Mouse (Mus musculus): ENCODE results near the gene Neurl2. TPM values are rescaled to one million over a fixed set of nuclear protein-coding genes. Genes with fewer than 3 reads are reported as not detected.
"Not testable (repeated sequence)": the region's sequence is repeated elsewhere in the genome, so short reads cannot be mapped to it uniquely, and the experiment has no call there.

The Neurl2 gene
- 5.4 and 5.9 TPM in 2 replicates for polyA plus RNA-seq (2015; fragmentation: Nextera tagmentation; extraction: Ambion mirVana)

GRCm38 (mm10) chr2:164833314-164833959 is at the start of gene Neurl2:
Gene Neurl2 (minus strand): TSS chr2:164833456.
- H3K9me3 ChIP-seq: no peaks in the 10 kb centered on the region
- H3K4me2 ChIP-seq: peak within 1 kb of the TSS; percentile 98
- H3K9ac ChIP-seq: peak within 1 kb of the TSS; percentile 83
- WGBS: under 1% methylated on average over 31 of the region's 31 CpGs
- no peaks in the 10 kb centered on the region for H3K27me3 ChIP-seq
- peak within 1 kb of the TSS; percentile 73 for H3K27ac ChIP-seq
- peak within 1 kb of the TSS; percentile 69 for H3K4me3 ChIP-seq
- peaks cover 28% of the 10 kb centered on the region for H3K36me3 ChIP-seq
- ATAC-seq (ENCODE audit: low FRiP score): peak; percentile 78
- H3K4me1 ChIP-seq (replicated peaks): peaks cover 27% of the 10 kb centered on the region

GRCm38 (mm10) chr2:164882619-164883018 is 49.4 kb upstream of the Neurl2 start:
- Histone ChIP-seq H3K36me3 (peaks cover 44% of the 10 kb centered on the region), H3K9me3 (no peaks in the 10 kb centered on the region), H3K4me1 (replicated peaks) (peaks cover 32% of the 10 kb centered on the region), H3K27ac (peak overlapping the region; percentile 61; the same call in 1 of the 2 replicates), H3K4me3 (no peak overlapping the region), H3K27me3 (no peaks in the 10 kb centered on the region), H3K4me2 (no peak overlapping the region), H3K9ac (no peak overlapping the region)
- 28% methylated on average over 9 of the region's 9 CpGs for WGBS
- ATAC-seq (ENCODE audit: low FRiP score): no peak

GRCm38 (mm10) chr2:164879568-164880277 is 46.5 kb upstream of the Neurl2 start:
- under 1% methylated on average over 61 of the region's 72 CpGs for WGBS

GRCm38 (mm10) chr2:164879228-164879567 is 45.9 kb upstream of the Neurl2 start, which contains the start of gene Pcif1:
Gene Pcif1 (plus strand): TSS chr2:164879304.
- no peaks in the 10 kb centered on the region for H3K9me3 ChIP-seq
- peak; percentile 87 for ATAC-seq (ENCODE audit: low FRiP score)
- under 1% methylated on average over 34 of the region's 40 CpGs for WGBS
- H3K27me3 ChIP-seq: no peaks in the 10 kb centered on the region
- H3K4me1 ChIP-seq (replicated peaks): peaks cover 37% of the 10 kb centered on the region
- peaks cover 11% of the 10 kb centered on the region for H3K36me3 ChIP-seq
- peak within 1 kb of the TSS; percentile 100 for H3K9ac ChIP-seq
- peak within 1 kb of the TSS; percentile 98 for H3K4me2 ChIP-seq
- H3K27ac ChIP-seq: peak within 1 kb of the TSS; percentile 100
- peak within 1 kb of the TSS; percentile 81 for H3K4me3 ChIP-seq

More at GRCm38 (mm10) chr2:164879568-164880277, 46.5 kb upstream of the Neurl2 start:
- H3K4me1 ChIP-seq (replicated peaks): peaks cover 34% of the 10 kb centered on the region
- H3K9me3 ChIP-seq: no peaks in the 10 kb centered on the region
- H3K27me3 ChIP-seq: no peaks in the 10 kb centered on the region
- ATAC-seq (ENCODE audit: low FRiP score): peak; percentile 89
- H3K27ac ChIP-seq: peak overlapping the region; percentile 100
- peak overlapping the region; percentile 100 for H3K9ac ChIP-seq
- H3K4me2 ChIP-seq: peak overlapping the region; percentile 98
- peak overlapping the region; percentile 81 for H3K4me3 ChIP-seq
- H3K36me3 ChIP-seq: peaks cover 15% of the 10 kb centered on the region

- ATAC-seq (ENCODE audit: low FRiP score): peak; percentile 68
- H3K4me2 ChIP-seq: peak overlapping the region; percentile 98
- WGBS: 1% methylated on average over 28 of the region's 28 CpGs
Measured at GRCm38 (mm10) chr2:164878509-164879227, 45.4 kb upstream of the Neurl2 start.

GRCm38 (mm10) chr2:164877376-164878215 is 44.3 kb upstream of the Neurl2 start:
- Histone ChIP-seq H3K4me2 (peak overlapping the region; percentile 98), H3K4me1 (replicated peaks) (peaks cover 34% of the 10 kb centered on the region), H3K4me3 (peak overlapping the region; percentile 81), H3K27ac (peak overlapping the region; percentile 100; the same call in 1 of the 2 replicates)
- H3K9me3 ChIP-seq; H3K27me3 ChIP-seq; H3K9ac ChIP-seq; ATAC-seq (ENCODE audit: low FRiP score); H3K36me3 ChIP-seq: not testable (repeated sequence)
- 72% methylated on average over 11 of the region's 11 CpGs for WGBS

More at GRCm38 (mm10) chr2:164878509-164879227, 45.4 kb upstream of the Neurl2 start:
- peaks cover 6% of the 10 kb centered on the region for H3K36me3 ChIP-seq
- H3K4me1 ChIP-seq (replicated peaks): peaks cover 39% of the 10 kb centered on the region
- no peaks in the 10 kb centered on the region for H3K27me3 ChIP-seq
- no peaks in the 10 kb centered on the region for H3K9me3 ChIP-seq
- H3K4me3 ChIP-seq: peak overlapping the region; percentile 81
- H3K9ac ChIP-seq: peak overlapping the region; percentile 100
- H3K27ac ChIP-seq: peak overlapping the region; percentile 100

GRCm38 (mm10) chr2:164875648-164876047 is 42.4 kb upstream of the Neurl2 start:
- not testable (repeated sequence) for H3K27ac ChIP-seq; H3K9ac ChIP-seq; H3K36me3 ChIP-seq; H3K27me3 ChIP-seq; H3K4me3 ChIP-seq; H3K9me3 ChIP-seq; ATAC-seq (ENCODE audit: low FRiP score); H3K4me2 ChIP-seq
- peaks cover 27% of the 10 kb centered on the region for H3K4me1 ChIP-seq (replicated peaks)
- WGBS: 46% methylated on average over 2 of the region's 2 CpGs

GRCm38 (mm10) chr2:164874239-164874769 is 41.0 kb upstream of the Neurl2 start:
- Histone ChIP-seq H3K27ac (peak overlapping the region; percentile 50), H3K27me3 (no peaks in the 10 kb centered on the region), H3K9ac (no peak overlapping the region), H3K9me3 (no peaks in the 10 kb centered on the region), H3K4me1 (replicated peaks) (peaks cover 21% of the 10 kb centered on the region), H3K4me3 (no peak overlapping the region), H3K36me3 (no peaks in the 10 kb centered on the region), H3K4me2 (no peak overlapping the region)
- WGBS: 43% methylated on average over 1 of the region's 1 CpGs
- no peak for ATAC-seq (ENCODE audit: low FRiP score)

- no peaks in the 10 kb centered on the region for H3K36me3 ChIP-seq
- H3K9ac ChIP-seq: no peak overlapping the region
- no peak overlapping the region for H3K4me2 ChIP-seq
- no peaks in the 10 kb centered on the region for H3K9me3 ChIP-seq
- H3K27me3 ChIP-seq: no peaks in the 10 kb centered on the region
- no peak for ATAC-seq (ENCODE audit: low FRiP score)
- peak overlapping the region; percentile 44; the same call in 1 of the 2 replicates for H3K27ac ChIP-seq
- peaks cover 19% of the 10 kb centered on the region for H3K4me1 ChIP-seq (replicated peaks)
- H3K4me3 ChIP-seq: no peak overlapping the region
- 74% methylated on average over 3 of the region's 3 CpGs for whole genome bisulfite sequencing
Measured at GRCm38 (mm10) chr2:164873621-164874020, 40.4 kb upstream of the Neurl2 start.

- WGBS: 58% methylated on average over 6 of the region's 6 CpGs
- ATAC-seq (ENCODE audit: low FRiP score): no peak
Measured at GRCm38 (mm10) chr2:164871602-164872303, 38.5 kb upstream of the Neurl2 start.

GRCm38 (mm10) chr2:164868491-164868890 is 35.2 kb upstream of the Neurl2 start:
- no peak for ATAC-seq (ENCODE audit: low FRiP score)
- Histone ChIP-seq H3K36me3 (no peaks in the 10 kb centered on the region), H3K4me2 (no peak overlapping the region), H3K9ac (no peak overlapping the region), H3K9me3 (peaks cover 4% of the 10 kb centered on the region; the same call in 1 of the 2 replicates), H3K27me3 (no peaks in the 10 kb centered on the region), H3K4me1 (replicated peaks) (no peaks in the 10 kb centered on the region), H3K27ac (no peak overlapping the region), H3K4me3 (no peak overlapping the region)
- WGBS: 75% methylated on average over 7 of the region's 7 CpGs

More at GRCm38 (mm10) chr2:164871602-164872303, 38.5 kb upstream of the Neurl2 start:
- H3K4me2 ChIP-seq: no peak overlapping the region
- H3K4me3 ChIP-seq: no peak overlapping the region
- H3K9ac ChIP-seq: no peak overlapping the region
- H3K9me3 ChIP-seq: peaks cover 4% of the 10 kb centered on the region; the same call in 1 of the 2 replicates
- H3K27ac ChIP-seq: no peak overlapping the region
- H3K36me3 ChIP-seq: no peaks in the 10 kb centered on the region
- no peaks in the 10 kb centered on the region for H3K27me3 ChIP-seq
- 0 out of 2 replicates have a peak, but pooled peaks cover 5% of the 10 kb centered on the region for H3K4me1 ChIP-seq (replicated peaks)

Data from hindbrain, embryonic 13.5 days (tissue).